Mouse (Mus musculus): ENCODE results near the gene Anp32a. TPM values are rescaled to one million over a fixed set of nuclear protein-coding genes. Genes with fewer than 3 reads are reported as not detected.

Anp32a gene
- polyA plus RNA-seq, 1 experiment = 83.9 TPM

DNA sequence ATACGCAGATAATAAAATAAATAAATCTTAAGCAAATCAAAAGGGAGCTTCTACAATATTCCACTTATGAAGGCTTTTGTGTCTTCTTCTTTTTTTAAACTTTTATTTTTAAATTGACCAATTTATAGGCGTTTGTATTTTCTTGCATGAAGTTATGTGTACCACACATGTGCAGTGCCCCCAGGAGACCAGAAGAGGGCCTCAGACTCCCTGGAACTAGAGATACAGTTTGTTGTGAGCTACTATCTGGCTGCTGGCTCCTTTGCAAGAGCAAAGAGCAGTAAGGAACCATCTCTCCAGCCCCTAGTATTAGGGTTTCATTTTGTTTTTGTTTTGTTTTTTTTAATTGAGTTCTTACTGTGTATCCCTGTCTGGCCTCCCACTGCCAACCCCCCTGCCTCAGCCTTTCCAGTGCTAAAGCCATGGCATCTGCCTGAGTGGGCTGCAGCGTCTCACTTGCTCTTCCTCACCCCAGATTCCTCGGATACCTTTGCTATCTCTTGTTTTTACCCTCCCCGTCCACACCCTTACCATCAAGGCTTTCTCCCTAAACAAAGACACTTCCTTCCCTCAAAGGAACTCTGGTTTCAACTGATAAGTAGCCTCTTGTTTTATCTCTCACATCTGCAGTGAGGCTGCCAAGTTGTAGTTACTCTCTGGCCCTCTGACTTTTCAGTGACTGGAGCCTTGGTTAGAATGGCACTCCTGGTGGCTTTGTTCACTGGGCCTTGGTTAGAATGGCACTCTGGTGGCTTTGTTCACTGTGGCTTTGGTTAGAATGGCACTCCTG is 66.5 kb downstream of the Anp32a start:
- TF ChIP-seq CEBPB (IDR thresholded peaks at IDR 0.05; ENCODE audit: insufficient read depth, poor library complexity, severe bottlenecking) (no peak), SRF (IDR thresholded peaks at IDR 0.05; ENCODE audit: control insufficient read depth, insufficient read length, low read depth) (no peak), USF1 (IDR thresholded peaks at IDR 0.05; ENCODE audit: low read depth) (no peak), POLR2AphosphoS2 (IDR thresholded peaks at IDR 0.05; ENCODE audit: insufficient read length, low read depth) (no peak), POLR2A (IDR thresholded peaks at IDR 0.05; ENCODE audit: insufficient read length, low read depth) (no peak), MYOD1 (IDR thresholded peaks at IDR 0.05; ENCODE audit: control insufficient read depth in 1 of 3, insufficient read length in 2 of 3, low read depth in 2 of 3) (no peak), REST (IDR thresholded peaks at IDR 0.05; ENCODE audit: insufficient read depth, insufficient read length) (no peak), MYOG (IDR thresholded peaks at IDR 0.05; ENCODE audit: control insufficient read depth in 1 of 3, insufficient read depth in 1 of 3, insufficient read length in 2 of 3, low read depth in 2 of 3) (no peak), MAX (IDR thresholded peaks at IDR 0.05; ENCODE audit: low read depth) (no peak)
- no peaks in the 10 kb centered on the region for H3K27me3 ChIP-seq (ENCODE audit: control insufficient read depth, insufficient read depth, insufficient read length)

GRCm38 (mm10) chr9:62418742-62419141 is 77.6 kb downstream of the Anp32a start:
- Histone ChIP-seq H3K79me2 (ENCODE audit: control insufficient read depth, insufficient read depth) (no peaks in the 10 kb centered on the region), H3K36me3 (ENCODE audit: control insufficient read depth, insufficient read depth) (no peaks in the 10 kb centered on the region), H3K27me3 (ENCODE audit: control insufficient read depth, insufficient read depth, insufficient read length) (no peaks in the 10 kb centered on the region), H3K4me2 (ENCODE audit: low read depth) (no peak overlapping the region), H3ac (ENCODE audit: control insufficient read depth, insufficient read length) (no peak overlapping the region), H3K4me3 (no peak overlapping the region)
- TF ChIP-seq POLR2AphosphoS2 (IDR thresholded peaks at IDR 0.05; ENCODE audit: insufficient read length, low read depth) = no peak
- no peak for TF ChIP-seq TCF12 (IDR thresholded peaks at IDR 0.05; ENCODE audit: insufficient read depth, poor library complexity, severe bottlenecking)
- TF ChIP-seq MYOD1 (IDR thresholded peaks at IDR 0.05; ENCODE audit: control insufficient read depth in 1 of 3, insufficient read length in 2 of 3, low read depth in 2 of 3) = no peak
- TF ChIP-seq MYOG (IDR thresholded peaks at IDR 0.05; ENCODE audit: control insufficient read depth in 1 of 3, insufficient read depth in 1 of 3, insufficient read length in 2 of 3, low read depth in 2 of 3) = no peak
- no peak for TF ChIP-seq POLR2A (IDR thresholded peaks at IDR 0.05; ENCODE audit: insufficient read length, low read depth)
- no peak for TF ChIP-seq REST (IDR thresholded peaks at IDR 0.05; ENCODE audit: insufficient read depth, insufficient read length)
- no peak for TF ChIP-seq E2F4 (IDR thresholded peaks at IDR 0.05; ENCODE audit: insufficient read depth)
- TF ChIP-seq CEBPB (IDR thresholded peaks at IDR 0.05; ENCODE audit: insufficient read depth, poor library complexity, severe bottlenecking) = no peak
- TF ChIP-seq SRF (IDR thresholded peaks at IDR 0.05; ENCODE audit: control insufficient read depth, insufficient read length, low read depth) = no peak
- no peak for TF ChIP-seq TCF3 (IDR thresholded peaks at IDR 0.05; ENCODE audit: insufficient read length, low read depth)
- TF ChIP-seq USF1 (IDR thresholded peaks at IDR 0.05; ENCODE audit: low read depth) = no peak
- TF ChIP-seq MAX (IDR thresholded peaks at IDR 0.05; ENCODE audit: low read depth) = no peak

More for the DNA sequence above, 66.5 kb downstream of the Anp32a start:
- H3K79me2 ChIP-seq (ENCODE audit: control insufficient read depth, insufficient read depth) = no peaks in the 10 kb centered on the region
- H3K36me3 ChIP-seq (ENCODE audit: control insufficient read depth, insufficient read depth) = no peaks in the 10 kb centered on the region
- no peak overlapping the region for H3K4me2 ChIP-seq (ENCODE audit: low read depth)
- no peak overlapping the region for H3ac ChIP-seq (ENCODE audit: control insufficient read depth, insufficient read length)
- no peak overlapping the region for H3K4me3 ChIP-seq

DNA sequence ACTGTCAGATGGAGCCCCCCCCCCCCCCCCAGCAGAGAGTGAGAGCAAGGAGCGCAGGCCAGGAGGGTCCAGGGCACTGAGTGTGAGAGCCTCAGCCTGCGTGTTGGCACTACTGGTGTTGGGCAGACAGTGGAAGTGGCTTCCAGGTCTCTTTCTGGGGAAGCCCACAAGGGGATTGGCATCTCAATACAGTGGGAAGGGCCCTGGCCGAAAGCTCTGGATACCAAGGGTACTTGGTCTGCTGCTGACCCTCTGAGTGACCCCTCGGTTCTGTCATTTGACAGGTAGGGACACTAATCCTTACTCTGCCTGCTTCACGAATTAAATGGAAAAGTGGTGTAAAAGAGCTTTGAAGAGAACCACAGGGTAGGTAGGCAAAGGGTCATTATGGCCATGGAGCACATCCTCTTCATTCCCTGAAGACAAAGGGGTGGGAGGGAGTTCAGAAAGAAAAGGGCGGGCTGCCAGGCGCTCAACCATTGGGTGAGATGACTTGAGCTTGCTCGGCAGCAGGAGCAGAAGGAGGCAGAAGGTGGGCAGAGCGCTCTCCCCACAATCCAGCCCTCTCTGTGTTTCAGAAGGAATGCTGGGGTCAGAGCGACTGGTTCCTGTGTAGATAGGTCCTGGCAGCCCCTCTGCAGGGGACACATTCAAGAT is 79.3 kb downstream of the Anp32a start:
- no peak overlapping the region for H3K4me2 ChIP-seq (ENCODE audit: low read depth)
- H3K36me3 ChIP-seq (ENCODE audit: control insufficient read depth, insufficient read depth) = no peaks in the 10 kb centered on the region
- no peak for TF ChIP-seq USF1 (IDR thresholded peaks at IDR 0.05; ENCODE audit: low read depth)
- TF ChIP-seq SRF (IDR thresholded peaks at IDR 0.05; ENCODE audit: control insufficient read depth, insufficient read length, low read depth) = no peak
- no peak for TF ChIP-seq E2F4 (IDR thresholded peaks at IDR 0.05; ENCODE audit: insufficient read depth)
- TF ChIP-seq MAX (IDR thresholded peaks at IDR 0.05; ENCODE audit: low read depth) = no peak
- TF ChIP-seq TCF12 (IDR thresholded peaks at IDR 0.05; ENCODE audit: insufficient read depth, poor library complexity, severe bottlenecking) = no peak
- TF ChIP-seq REST (IDR thresholded peaks at IDR 0.05; ENCODE audit: insufficient read depth, insufficient read length) = no peak
- TF ChIP-seq MYOG (IDR thresholded peaks at IDR 0.05; ENCODE audit: control insufficient read depth in 1 of 3, insufficient read depth in 1 of 3, insufficient read length in 2 of 3, low read depth in 2 of 3) = no peak
- TF ChIP-seq CEBPB (IDR thresholded peaks at IDR 0.05; ENCODE audit: insufficient read depth, poor library complexity, severe bottlenecking) = no peak
- no peak for TF ChIP-seq MYOD1 (IDR thresholded peaks at IDR 0.05; ENCODE audit: control insufficient read depth in 1 of 3, insufficient read length in 2 of 3, low read depth in 2 of 3)
- TF ChIP-seq TCF3 (IDR thresholded peaks at IDR 0.05; ENCODE audit: insufficient read length, low read depth) = no peak
- TF ChIP-seq POLR2AphosphoS2 (IDR thresholded peaks at IDR 0.05; ENCODE audit: insufficient read length, low read depth) = no peak
- TF ChIP-seq POLR2A (IDR thresholded peaks at IDR 0.05; ENCODE audit: insufficient read length, low read depth) = no peak
- no peak overlapping the region for H3K4me3 ChIP-seq
- H3K79me2 ChIP-seq (ENCODE audit: control insufficient read depth, insufficient read depth) = no peaks in the 10 kb centered on the region
- no peaks in the 10 kb centered on the region for H3K27me3 ChIP-seq (ENCODE audit: control insufficient read depth, insufficient read depth, insufficient read length)
- H3ac ChIP-seq (ENCODE audit: control insufficient read depth, insufficient read length) = no peak overlapping the region

DNA sequence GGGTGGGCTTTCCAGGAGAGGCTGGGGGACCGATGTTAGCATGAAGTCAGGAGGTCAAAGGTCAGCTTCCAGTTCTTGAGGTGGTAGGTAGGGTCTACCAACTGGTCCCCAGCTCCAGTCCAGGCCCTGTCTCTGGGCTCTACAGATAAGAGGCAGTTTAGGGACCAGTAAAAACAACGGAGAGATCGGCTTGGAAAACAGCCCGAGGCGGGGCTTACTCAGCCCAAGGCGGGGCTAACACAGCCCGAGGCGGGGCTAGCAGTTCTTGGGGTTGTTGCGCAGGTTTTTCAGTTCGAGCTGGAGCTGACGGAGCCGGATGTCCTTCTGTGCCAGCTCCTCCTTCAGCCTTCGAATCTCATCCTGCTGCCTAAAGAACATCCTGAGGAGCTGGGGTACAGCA is 79.9 kb downstream of the Anp32a start:
- Histone ChIP-seq H3K27me3 (ENCODE audit: control insufficient read depth, insufficient read depth, insufficient read length) (no peaks in the 10 kb centered on the region), H3K4me2 (ENCODE audit: low read depth) (no peak overlapping the region), H3K79me2 (ENCODE audit: control insufficient read depth, insufficient read depth) (no peaks in the 10 kb centered on the region), H3ac (ENCODE audit: control insufficient read depth, insufficient read length) (no peak overlapping the region), H3K4me3 (no peak overlapping the region), H3K36me3 (ENCODE audit: control insufficient read depth, insufficient read depth) (no peaks in the 10 kb centered on the region)
- no peak for TF ChIP-seq E2F4 (IDR thresholded peaks at IDR 0.05; ENCODE audit: insufficient read depth)
- no peak for TF ChIP-seq MAX (IDR thresholded peaks at IDR 0.05; ENCODE audit: low read depth)
- no peak for TF ChIP-seq CEBPB (IDR thresholded peaks at IDR 0.05; ENCODE audit: insufficient read depth, poor library complexity, severe bottlenecking)
- no peak for TF ChIP-seq MYOD1 (IDR thresholded peaks at IDR 0.05; ENCODE audit: control insufficient read depth in 1 of 3, insufficient read length in 2 of 3, low read depth in 2 of 3)
- no peak for TF ChIP-seq USF1 (IDR thresholded peaks at IDR 0.05; ENCODE audit: low read depth)
- TF ChIP-seq TCF12 (IDR thresholded peaks at IDR 0.05; ENCODE audit: insufficient read depth, poor library complexity, severe bottlenecking) = no peak
- TF ChIP-seq SRF (IDR thresholded peaks at IDR 0.05; ENCODE audit: control insufficient read depth, insufficient read length, low read depth) = no peak
- TF ChIP-seq POLR2A (IDR thresholded peaks at IDR 0.05; ENCODE audit: insufficient read length, low read depth) = no peak
- TF ChIP-seq TCF3 (IDR thresholded peaks at IDR 0.05; ENCODE audit: insufficient read length, low read depth) = no peak
- TF ChIP-seq POLR2AphosphoS2 (IDR thresholded peaks at IDR 0.05; ENCODE audit: insufficient read length, low read depth) = no peak
- no peak for TF ChIP-seq REST (IDR thresholded peaks at IDR 0.05; ENCODE audit: insufficient read depth, insufficient read length)
- no peak for TF ChIP-seq MYOG (IDR thresholded peaks at IDR 0.05; ENCODE audit: control insufficient read depth in 1 of 3, insufficient read depth in 1 of 3, insufficient read length in 2 of 3, low read depth in 2 of 3)
